Mouse (Mus musculus) cerebellum, adult 11-12 months (tissue): ENCODE measurements around the gene Rpia.
"Not testable (repeated sequence)": the region's sequence is repeated elsewhere in the genome, so short reads cannot be mapped to it uniquely, and the experiment has no call there.

Experiments used
- DNase-seq: peaks from one replicate; pipeline ENCODE4 v3.0.0; 2022

The Rpia gene

GRCm38 (mm10) chr6:70791824-70792535 is at the start of gene Rpia:
Rpia (minus strand) TSS chr6:70792232.
- peak; percentile 96 for DNase-seq

- no peak for DNase-seq
Measured at GRCm38 (mm10) chr6:70840281-70840680, 48.2 kb upstream of the Rpia start.

GRCm38 (mm10) chr6:70838532-70838931 is 46.5 kb upstream of the Rpia start:
- DNase-seq, result no peak

- no peak for DNase-seq
Measured at GRCm38 (mm10) chr6:70837297-70837696, 45.3 kb upstream of the Rpia start.

- no peak for DNase-seq
Measured at GRCm38 (mm10) chr6:70831179-70831839, 39.3 kb upstream of the Rpia start.

GRCm38 (mm10) chr6:70830552-70830951 is 38.5 kb upstream of the Rpia start:
- DNase-seq, result no peak

GRCm38 (mm10) chr6:70829451-70829850 is 37.4 kb upstream of the Rpia start:
- DNase-seq, result no peak

GRCm38 (mm10) chr6:70824987-70825337 is 32.9 kb upstream of the Rpia start:
- no peak for DNase-seq

- peak; percentile 86 for DNase-seq
Measured at GRCm38 (mm10) chr6:70824085-70824986, 32.3 kb upstream of the Rpia start.

- DNase-seq, result not testable (repeated sequence)
Measured at GRCm38 (mm10) chr6:70823277-70823676, 31.2 kb upstream of the Rpia start.

GRCm38 (mm10) chr6:70822386-70822910 is 30.4 kb upstream of the Rpia start:
- DNase-seq, result no peak

- DNase-seq, result no peak
Measured at GRCm38 (mm10) chr6:70821566-70821965, 29.5 kb upstream of the Rpia start.

- no peak for DNase-seq
Measured at GRCm38 (mm10) chr6:70815471-70815870, 23.4 kb upstream of the Rpia start.

GRCm38 (mm10) chr6:70814629-70814950 is 22.6 kb upstream of the Rpia start:
- no peak for DNase-seq

GRCm38 (mm10) chr6:70813921-70814628 is 22.0 kb upstream of the Rpia start:
- DNase-seq, result no peak

GRCm38 (mm10) chr6:70812526-70812895 is 20.5 kb upstream of the Rpia start:
- DNase-seq, result no peak

- DNase-seq, result peak; percentile 58
Measured at GRCm38 (mm10) chr6:70811557-70812525, 19.8 kb upstream of the Rpia start.

GRCm38 (mm10) chr6:70810524-70810923 is 18.5 kb upstream of the Rpia start:
- no peak for DNase-seq

GRCm38 (mm10) chr6:70806514-70806912 is 14.5 kb upstream of the Rpia start:
- DNase-seq, result no peak

GRCm38 (mm10) chr6:70805820-70806513 is 13.9 kb upstream of the Rpia start:
- peak; percentile 72 for DNase-seq

GRCm38 (mm10) chr6:70805267-70805666 is 13.2 kb upstream of the Rpia start:
- DNase-seq, result peak; percentile 63
